Mouse (Mus musculus) liver, embryonic 15.5 days (tissue): ENCODE data around the gene Capns2. TPM values are rescaled to one million over a fixed set of nuclear protein-coding genes. Genes with fewer than 3 reads are reported as not detected.

ENCODE experiments used
- ATAC-seq: fragments of 200-750 bp; cut with Nextera tagmentation; 2 replicates; pipeline ENCODE4 v1.8.0; 2017; ENCODE audit warnings: moderate number of reproducible peaks, mild to moderate bottlenecking, moderate library complexity; ENCODE audit not compliant: insufficient read depth
- H3K27ac ChIP-seq: fragments of 300-500 bp; sonication (generic); replicated peaks from 2 replicates; pipeline ENCODE4 v1.5.1; 2015; ENCODE audit warnings: mild to moderate bottlenecking, inconsistent platforms
- H3K27me3 ChIP-seq: fragments of 300-500 bp; sonication (generic); 2 replicates; pipeline ENCODE4 v1.6.1; 2015; ENCODE audit warnings: mild to moderate bottlenecking, inconsistent platforms
- H3K36me3 ChIP-seq: fragments of 300-500 bp; sonication (generic); replicated peaks from 2 replicates; pipeline ENCODE4 v1.6.1; 2015; ENCODE audit warnings: moderate library complexity, mild to moderate bottlenecking, inconsistent platforms
- H3K4me1 ChIP-seq: fragments of 300-500 bp; sonication (generic); replicated peaks from 2 replicates; pipeline ENCODE4 v1.6.1; 2015; ENCODE audit warnings: inconsistent platforms
- H3K4me2 ChIP-seq: fragments of 300-500 bp; sonication (generic); 2 replicates; pipeline ENCODE4 v1.6.1; 2015; ENCODE audit warnings: moderate library complexity, mild to moderate bottlenecking, inconsistent platforms
- H3K4me3 ChIP-seq: fragments of 300-500 bp; sonication (generic); replicated peaks from 2 replicates; pipeline ENCODE4 v1.5.1; 2015; ENCODE audit warnings: mild to moderate bottlenecking, inconsistent platforms
- H3K9ac ChIP-seq: fragments of 300-500 bp; sonication (generic); 2 replicates; pipeline ENCODE4 v1.6.1; 2015; ENCODE audit warnings: moderate library complexity, mild to moderate bottlenecking, inconsistent platforms
- H3K9me3 ChIP-seq: fragments of 300-500 bp; sonication (generic); replicated peaks from 2 replicates; pipeline ENCODE4 v1.6.1; 2016; ENCODE audit warnings: inconsistent platforms
- WGBS: fragments of 180-500 bp; shearing (Covaris S2); methylation state at CpG from one replicate; pipeline ENCODE4 v1.1.7; 2015; ENCODE audit warnings: mixed read lengths; ENCODE audit not compliant: insufficient replicate concordance; 5-methylcytosine and 5-hydroxymethylcytosine counted together
- microRNA-seq: library from miRNA; unstranded; fragments of <30 nt; microRNA quantifications from one replicate; pipeline ENCODE4, GENCODE M21; 2016
- polyA plus RNA-seq: library from polyadenylated mRNA; unstranded; fragments of >200 nt; fragmentation: Nextera tagmentation; extraction: Ambion mirVana; gene quantifications from 2 replicates; pipeline ENCODE4 v1.2.1, GENCODE M21; 2015

Gene Capns2
- polyA plus RNA-seq, 1 experiment from 2014 or later, result 0.12 TPM

- Histone ChIP-seq H3K4me2 (no peak overlapping the region), H3K36me3 (no peaks in the 10 kb centered on the region), H3K9me3 (no peaks in the 10 kb centered on the region), H3K27ac (no peak overlapping the region), H3K4me3 (no peak overlapping the region), H3K27me3 (no peaks in the 10 kb centered on the region), H3K9ac (no peak overlapping the region), H3K4me1 (no peaks in the 10 kb centered on the region)
- 58% methylated on average over 2 of the region's 2 CpGs for WGBS
- no peak for ATAC-seq
Observed at GRCm38 (mm10) chr8:92908448-92908847, 7.2 kb downstream of the Capns2 start.

GRCm38 (mm10) chr8:92911477-92911876 is 10.3 kb downstream of the Capns2 start:
- no peak overlapping the region for H3K9ac ChIP-seq
- no peak for ATAC-seq
- WGBS, result 55% methylated on average over 3 of the region's 3 CpGs

GRCm38 (mm10) chr8:92913396-92913795 is 12.2 kb downstream of the Capns2 start:
- H3K4me2 ChIP-seq, result no peak overlapping the region
- no peaks in the 10 kb centered on the region for H3K27me3 ChIP-seq
- no peaks in the 10 kb centered on the region for H3K36me3 ChIP-seq
- ATAC-seq, result no peak
- no peak overlapping the region for H3K27ac ChIP-seq
- H3K9me3 ChIP-seq, result no peaks in the 10 kb centered on the region
- WGBS, result 76% methylated on average over 7 of the region's 7 CpGs
- no peaks in the 10 kb centered on the region for H3K4me1 ChIP-seq
- no peak overlapping the region for H3K4me3 ChIP-seq
- no peak overlapping the region for H3K9ac ChIP-seq

More at GRCm38 (mm10) chr8:92911477-92911876, 10.3 kb downstream of the Capns2 start:
- H3K27ac ChIP-seq, result no peak overlapping the region
- no peaks in the 10 kb centered on the region for H3K27me3 ChIP-seq
- H3K4me3 ChIP-seq, result no peak overlapping the region
- H3K36me3 ChIP-seq, result no peaks in the 10 kb centered on the region
- no peaks in the 10 kb centered on the region for H3K9me3 ChIP-seq
- no peaks in the 10 kb centered on the region for H3K4me1 ChIP-seq
- H3K4me2 ChIP-seq, result no peak overlapping the region

GRCm38 (mm10) chr8:92916082-92916481 is 14.9 kb downstream of the Capns2 start:
- H3K4me2 ChIP-seq, result no peak overlapping the region
- no peak overlapping the region for H3K9ac ChIP-seq
- no peak for ATAC-seq
- no peak overlapping the region for H3K27ac ChIP-seq
- H3K9me3 ChIP-seq, result no peaks in the 10 kb centered on the region
- no peaks in the 10 kb centered on the region for H3K4me1 ChIP-seq
- H3K36me3 ChIP-seq, result no peaks in the 10 kb centered on the region
- no peak overlapping the region for H3K4me3 ChIP-seq
- WGBS, result 51% methylated on average over 3 of the region's 3 CpGs
- no peaks in the 10 kb centered on the region for H3K27me3 ChIP-seq

- Histone ChIP-seq H3K4me1 (no peaks in the 10 kb centered on the region), H3K9ac (no peak overlapping the region), H3K4me3 (no peak overlapping the region), H3K9me3 (no peaks in the 10 kb centered on the region), H3K27ac (no peak overlapping the region), H3K4me2 (no peak overlapping the region), H3K36me3 (no peaks in the 10 kb centered on the region), H3K27me3 (no peaks in the 10 kb centered on the region)
- ATAC-seq, result no peak
- WGBS, result 71% methylated on average over 3 of the region's 3 CpGs
Observed at GRCm38 (mm10) chr8:92921768-92922167, 20.6 kb downstream of the Capns2 start.

- 52% methylated on average over 4 of the region's 4 CpGs for WGBS
- Histone ChIP-seq H3K9me3 (no peaks in the 10 kb centered on the region), H3K4me3 (no peak overlapping the region), H3K36me3 (no peaks in the 10 kb centered on the region), H3K27me3 (no peaks in the 10 kb centered on the region), H3K9ac (no peak overlapping the region), H3K27ac (no peak overlapping the region), H3K4me1 (no peaks in the 10 kb centered on the region), H3K4me2 (no peak overlapping the region)
- ATAC-seq, result no peak
Observed at GRCm38 (mm10) chr8:92928986-92929385, 27.8 kb downstream of the Capns2 start.

GRCm38 (mm10) chr8:92938056-92938455 is 36.8 kb downstream of the Capns2 start:
- H3K4me2 ChIP-seq, result no peak overlapping the region
- WGBS, result 49% methylated on average over 4 of the region's 4 CpGs
- no peaks in the 10 kb centered on the region for H3K27me3 ChIP-seq
- H3K4me1 ChIP-seq, result no peaks in the 10 kb centered on the region
- no peaks in the 10 kb centered on the region for H3K9me3 ChIP-seq
- no peak overlapping the region for H3K27ac ChIP-seq
- H3K36me3 ChIP-seq, result no peaks in the 10 kb centered on the region
- H3K4me3 ChIP-seq, result no peak overlapping the region
- no peak overlapping the region for H3K9ac ChIP-seq
- no peak for ATAC-seq

GRCm38 (mm10) chr8:92949071-92949470 is 47.9 kb downstream of the Capns2 start:
- no peak overlapping the region for H3K4me2 ChIP-seq
- no peaks in the 10 kb centered on the region for H3K9me3 ChIP-seq
- H3K27ac ChIP-seq, result no peak overlapping the region
- WGBS, result 16% methylated on average over 4 of the region's 4 CpGs
- no peak overlapping the region for H3K9ac ChIP-seq
- H3K4me3 ChIP-seq, result no peak overlapping the region
- ATAC-seq, result no peak
- H3K36me3 ChIP-seq, result no peaks in the 10 kb centered on the region
- H3K4me1 ChIP-seq, result no peaks in the 10 kb centered on the region
- no peaks in the 10 kb centered on the region for H3K27me3 ChIP-seq

- Histone ChIP-seq H3K9me3 (no peaks in the 10 kb centered on the region), H3K4me3 (no peak overlapping the region), H3K27me3 (no peaks in the 10 kb centered on the region), H3K4me2 (no peak overlapping the region), H3K4me1 (no peaks in the 10 kb centered on the region), H3K27ac (no peak overlapping the region), H3K9ac (no peak overlapping the region), H3K36me3 (no peaks in the 10 kb centered on the region)
- ATAC-seq, result no peak
- WGBS, result 62% methylated on average over 12 of the region's 12 CpGs
Observed at GRCm38 (mm10) chr8:92950639-92951371, 49.6 kb downstream of the Capns2 start.

Small RNA genes lying within 50 kb of the gene (microRNA-seq; reads per million reads assigned to microRNA genes)
- gene Gm22151, result not detected

Other genes with a start within 250 kb of the Capns2 start
- not detected in 2 replicates for gene Irx6, start 227.1 kb upstream of the Capns2 start, polyA plus RNA-seq
- 9.5 and 10.7 TPM in 2 replicates for gene Mmp2, start 74.1 kb upstream of the Capns2 start, polyA plus RNA-seq
- gene Lpcat2, start 46.1 kb upstream of the Capns2 start, polyA plus RNA-seq, result 4.3 and 4.5 TPM in 2 replicates
- 0.02 TPM in 1 of 2 replicates, not detected in the other for gene Slc6a2, start 58.7 kb downstream of the Capns2 start, polyA plus RNA-seq
- gene Ces1a, start 146.8 kb downstream of the Capns2 start, polyA plus RNA-seq, result not detected in 2 replicates
- gene Ces1b, start 178.6 kb downstream of the Capns2 start, polyA plus RNA-seq, result not detected in 2 replicates
- gene Ces1c, start 229.9 kb downstream of the Capns2 start, polyA plus RNA-seq, result 6.2 and 10.3 TPM in 2 replicates